Mouse (Mus musculus) cerebellum, adult 2 months (tissue): ENCODE data around the gene Lhx1. TPM values are rescaled to one million over a fixed set of nuclear protein-coding genes. Genes with fewer than 3 reads are reported as not detected.

Source experiments
- DNase-seq, 2 experiments: peaks; one replicate each; pipeline ENCODE4 v3.0.0; 2021
- H3K27ac ChIP-seq: fragments of 200-500 bp; 2 replicates; pipeline ENCODE4 v1.5.1; 2012; ENCODE audit warnings: low read length, control low read depth, inconsistent platforms; ENCODE audit not compliant: insufficient read depth
- H3K27me3 ChIP-seq: fragments of 200-500 bp; 2 replicates; pipeline ENCODE4 v1.6.1; 2012; ENCODE audit warnings: inconsistent platforms, mild to moderate bottlenecking, low read length, moderate library complexity; ENCODE audit not compliant: control insufficient read depth, insufficient read depth
- H3K4me1 ChIP-seq: fragments of 200-500 bp; 2 replicates; pipeline ENCODE4 v1.6.1; 2011; ENCODE audit warnings: low read length; ENCODE audit not compliant: control insufficient read depth, insufficient read depth
- H3K4me3 ChIP-seq: fragments of 200-500 bp; replicated peaks from 2 replicates; pipeline ENCODE3; 2011; ENCODE audit warnings: mild to moderate bottlenecking, low read depth, low read length, control low read depth; ENCODE audit not compliant: insufficient read depth
- CTCF ChIP-seq: fragments of 200-500 bp; IDR thresholded peaks from 2 replicates; pipeline ENCODE4 v1.5.1; 2011; ENCODE audit warnings: low read depth, mild to moderate bottlenecking, control low read depth, low read length, moderate library complexity, borderline replicate concordance; ENCODE audit not compliant: insufficient read depth
- POLR2A ChIP-seq: fragments of 200-500 bp; IDR thresholded peaks from 2 replicates; pipeline ENCODE4 v1.6.1; 2011; ENCODE audit warnings: low read length, control low read depth, borderline replicate concordance; ENCODE audit not compliant: insufficient read depth
- WGBS: fragments of 180-500 bp; shearing (Covaris S2); methylation state at CpG from one replicate; pipeline ENCODE4 v1.1.7; 2018; 5-methylcytosine and 5-hydroxymethylcytosine counted together
- polyA plus RNA-seq: library from polyadenylated mRNA; depleted of rRNA; stranded (reverse); fragments of >200 nt; gene quantifications from 2 replicates; pipeline ENCODE4 v1.2.3, GENCODE M21; 2012

Lhx1 gene
- polyA plus RNA-seq, 1 experiment, result 37.3 TPM

GRCm38 (mm10) chr11:84566691-84567090, 41.4 kb upstream of the Lhx1 start:
- Histone ChIP-seq H3K4me3 (no peak overlapping the region), H3K4me1 (peaks cover 18% of the 10 kb centered on the region)
- 23% methylated on average over 8 of the region's 8 CpGs for WGBS

DNA sequence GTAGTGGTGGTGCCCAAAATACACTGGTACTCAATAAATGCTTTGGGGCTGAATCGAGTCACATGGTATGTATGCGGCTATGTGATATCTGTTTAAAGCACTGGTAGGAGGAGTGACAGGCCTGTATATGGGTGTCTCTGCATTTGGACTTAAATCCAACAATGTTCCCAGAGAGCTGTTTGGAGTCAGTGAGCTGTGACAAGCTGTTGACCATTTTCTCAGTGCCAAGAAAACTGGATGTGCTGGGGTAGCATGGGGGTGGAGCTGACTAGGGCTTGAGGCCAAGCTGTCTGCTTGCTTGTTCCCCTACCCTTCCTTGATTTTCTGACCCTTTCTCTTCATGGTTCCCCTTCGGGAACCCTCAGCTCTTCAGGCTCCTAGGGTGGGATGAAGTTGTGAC, 39.9 kb upstream of the Lhx1 start:
- H3K4me3 ChIP-seq, result no peak overlapping the region
- H3K27ac ChIP-seq, result no peak overlapping the region
- peak in 1 of 2 experiments; percentile 31 for DNase-seq
- WGBS, result 68% methylated on average over 3 of the region's 3 CpGs
- no peak for TF ChIP-seq POLR2A
- no peak for TF ChIP-seq CTCF
- H3K27me3 ChIP-seq, result no peaks in the 10 kb centered on the region
- H3K4me1 ChIP-seq, result peaks cover 16% of the 10 kb centered on the region

More at GRCm38 (mm10) chr11:84566691-84567090, 41.4 kb upstream of the Lhx1 start:
- TF ChIP-seq POLR2A (no peak), CTCF (no peak)
- Histone ChIP-seq H3K27ac (no peak overlapping the region), H3K27me3 (no peaks in the 10 kb centered on the region)
- peak; percentile 42 to 47 for DNase-seq

- H3K27ac ChIP-seq, result no peak overlapping the region
- TF ChIP-seq POLR2A, result no peak
- no peak for TF ChIP-seq CTCF
- WGBS, result 55% methylated on average over 7 of the region's 7 CpGs
Measured at GRCm38 (mm10) chr11:84563360-84563759, 38.0 kb upstream of the Lhx1 start.

GRCm38 (mm10) chr11:84562758-84563347, 37.5 kb upstream of the Lhx1 start:
- Histone ChIP-seq H3K27me3 (no peaks in the 10 kb centered on the region), H3K4me3 (no peak overlapping the region), H3K4me1 (peaks cover 14% of the 10 kb centered on the region), H3K27ac (no peak overlapping the region)
- WGBS, result 61% methylated on average over 9 of the region's 9 CpGs
- no peak for DNase-seq
- no peak for TF ChIP-seq POLR2A
- no peak for TF ChIP-seq CTCF

More at GRCm38 (mm10) chr11:84563360-84563759, 38.0 kb upstream of the Lhx1 start:
- Histone ChIP-seq H3K4me1 (peaks cover 14% of the 10 kb centered on the region), H3K27me3 (no peaks in the 10 kb centered on the region), H3K4me3 (no peak overlapping the region)
- no peak for DNase-seq

DNA sequence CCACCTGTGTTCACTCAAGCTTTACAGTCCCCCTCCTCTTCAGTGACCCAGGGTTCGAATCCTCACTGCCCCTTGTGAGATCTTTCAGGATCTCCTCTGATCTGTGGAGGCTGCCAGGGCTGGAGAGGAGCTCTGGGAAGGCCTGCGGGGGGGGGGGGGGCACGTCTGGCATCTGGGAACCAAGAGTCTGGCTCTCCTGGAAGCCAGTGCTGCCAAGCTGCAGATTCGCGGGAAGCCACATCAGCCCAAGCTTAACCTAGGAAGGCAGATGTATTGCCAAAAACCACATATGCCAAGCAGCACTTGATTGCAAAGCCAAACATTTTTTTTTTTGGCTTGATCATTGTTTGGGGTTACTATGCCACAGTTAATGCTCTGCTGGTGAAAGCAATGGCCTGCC, 36.2 kb upstream of the Lhx1 start:
- Histone ChIP-seq H3K4me1 (peaks cover 8% of the 10 kb centered on the region), H3K27ac (no peak overlapping the region), H3K4me3 (no peak overlapping the region), H3K27me3 (no peaks in the 10 kb centered on the region)
- no peak for DNase-seq
- 55% methylated on average over 5 of the region's 5 CpGs for WGBS
- TF ChIP-seq CTCF, result no peak
- no peak for TF ChIP-seq POLR2A

GRCm38 (mm10) chr11:84553821-84554450, 28.6 kb upstream of the Lhx1 start:
- peaks cover 12% of the 10 kb centered on the region; the same call in 1 of the 2 replicates for H3K4me1 ChIP-seq
- no peak overlapping the region for H3K4me3 ChIP-seq
- TF ChIP-seq CTCF (no peak), POLR2A (no peak)
- DNase-seq, result peak; percentile 74 to 80
- H3K27me3 ChIP-seq, result no peaks in the 10 kb centered on the region
- no peak overlapping the region for H3K27ac ChIP-seq
- 15% methylated on average over 14 of the region's 14 CpGs for WGBS

GRCm38 (mm10) chr11:84551296-84551695, 26.0 kb upstream of the Lhx1 start:
- TF ChIP-seq CTCF, result no peak
- no peak for TF ChIP-seq POLR2A
- H3K4me3 ChIP-seq, result no peak overlapping the region
- no peak for DNase-seq
- peaks cover 12% of the 10 kb centered on the region; the same call in 1 of the 2 replicates for H3K4me1 ChIP-seq
- WGBS, result 76% methylated on average over 4 of the region's 4 CpGs
- no peak overlapping the region for H3K27ac ChIP-seq
- H3K27me3 ChIP-seq, result no peaks in the 10 kb centered on the region

GRCm38 (mm10) chr11:84549258-84549791, 24.0 kb upstream of the Lhx1 start:
- DNase-seq, result no peak
- TF ChIP-seq CTCF, result no peak
- TF ChIP-seq POLR2A, result no peak
- 81% methylated on average over 6 of the region's 6 CpGs for WGBS

More at GRCm38 (mm10) chr11:84549258-84549791, 24.0 kb upstream of the Lhx1 start:
- peaks cover 7% of the 10 kb centered on the region; the same call in 1 of the 2 replicates for H3K4me1 ChIP-seq
- no peak overlapping the region for H3K4me3 ChIP-seq
- H3K27me3 ChIP-seq, result no peaks in the 10 kb centered on the region
- H3K27ac ChIP-seq, result no peak overlapping the region
